Mouse (Mus musculus) ovary, adult 2 months (tissue): Measurements from ENCODE around the gene Ptchd3. TPM values are rescaled to one million over a fixed set of nuclear protein-coding genes. Genes with fewer than 3 reads are reported as not detected.

ENCODE experiments used
- polyA plus RNA-seq: library from polyadenylated mRNA; depleted of rRNA; stranded (reverse); fragments of >200 nt; gene quantifications from 2 replicates; pipeline ENCODE4 v1.2.3, GENCODE M21; 2012; rRNA removed

Gene Ptchd3
- not detected in 2 replicates for polyA plus RNA-seq

DNA sequence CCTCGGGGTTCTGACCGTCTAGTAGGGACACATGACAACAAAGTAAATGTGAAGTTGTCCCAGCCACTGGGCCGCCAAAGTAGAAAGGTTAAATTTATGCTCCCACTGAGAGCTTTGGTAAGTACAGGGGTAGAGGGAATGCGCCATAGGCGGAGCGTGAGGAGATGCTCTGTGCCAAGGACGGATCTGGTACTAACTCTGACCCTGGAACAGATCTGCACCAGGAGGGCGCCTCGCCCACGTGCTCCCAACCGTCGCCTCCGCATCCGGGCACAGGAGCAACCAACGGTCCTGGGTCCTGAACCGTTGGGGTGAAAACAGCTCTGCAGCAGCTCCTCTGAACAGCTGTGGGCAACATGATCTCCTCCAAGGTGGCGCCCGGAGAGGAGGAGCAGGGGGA lies at the start of gene Ptchd3:
Gene Ptchd3, plus strand, starts transcription at position 301 of the 400 bp plus-strand sequence.

Other genes starting within 250 kb of the Ptchd3 start
- gene B3gntl1, start 157.1 kb upstream of the Ptchd3 start, polyA plus RNA-seq: 14.7 and 17.7 TPM in 2 replicates
- 203 and 223 TPM in 2 replicates for gene Metrnl, start 128.7 kb upstream of the Ptchd3 start, polyA plus RNA-seq